Mouse (Mus musculus) left cerebral cortex, adult 9 months (tissue): ENCODE measurements around the gene Tcp10a.
"Not testable (repeated sequence)": the region's sequence is repeated elsewhere in the genome, so short reads cannot be mapped to it uniquely, and the experiment has no call there.

Experiments
- DNase-seq, 2 experiments: peaks; one replicate each; pipeline ENCODE4 v3.0.0; 2022; ENCODE audit warnings: low spot score in 2 of 2

The Tcp10a gene

DNA sequence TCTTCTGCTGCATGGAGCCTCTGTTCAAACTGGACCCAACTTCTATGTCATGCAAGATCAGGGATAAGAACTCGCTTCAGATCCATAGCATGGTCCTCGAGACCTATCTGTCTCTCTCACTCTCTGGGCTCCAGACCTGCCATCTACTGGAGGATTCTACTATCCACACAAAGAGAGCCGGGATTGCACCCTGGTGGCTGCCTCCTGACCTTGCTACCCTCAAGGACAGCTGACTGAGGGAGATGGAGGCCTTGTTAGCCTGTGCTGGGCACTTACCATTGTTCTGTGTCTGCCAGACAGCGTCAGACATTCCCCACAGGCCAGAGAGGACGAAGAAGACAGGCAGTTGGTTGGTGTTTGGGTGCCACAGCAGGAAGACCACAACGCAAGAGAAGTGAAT lies 45.0 kb downstream of the Tcp10a start:
- not testable (repeated sequence) for DNase-seq

DNA sequence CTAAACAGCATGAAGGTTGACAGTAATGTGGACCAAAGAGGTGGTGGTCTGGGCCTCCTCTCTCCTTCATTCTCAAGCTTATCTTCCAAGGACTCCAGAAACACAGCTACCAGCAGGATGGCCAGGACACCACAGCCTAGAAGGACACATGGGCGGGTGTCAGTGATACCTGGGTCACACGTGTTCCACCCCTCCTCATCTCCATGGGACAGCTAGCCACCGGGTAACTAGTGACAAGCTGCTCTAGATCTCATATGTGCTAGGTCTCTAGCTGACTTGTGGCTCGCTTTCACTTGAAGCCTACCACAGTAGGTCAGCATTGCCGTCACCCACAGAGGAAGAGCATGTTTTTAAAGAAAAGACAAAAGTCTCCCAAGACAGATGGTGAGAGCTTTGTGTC lies 47.4 kb downstream of the Tcp10a start, which contains the start of gene Gm49630:
Gene Gm49630, minus strand, starts transcription at position 101 of the 400 bp plus-strand sequence.
- DNase-seq = not testable (repeated sequence)

DNA sequence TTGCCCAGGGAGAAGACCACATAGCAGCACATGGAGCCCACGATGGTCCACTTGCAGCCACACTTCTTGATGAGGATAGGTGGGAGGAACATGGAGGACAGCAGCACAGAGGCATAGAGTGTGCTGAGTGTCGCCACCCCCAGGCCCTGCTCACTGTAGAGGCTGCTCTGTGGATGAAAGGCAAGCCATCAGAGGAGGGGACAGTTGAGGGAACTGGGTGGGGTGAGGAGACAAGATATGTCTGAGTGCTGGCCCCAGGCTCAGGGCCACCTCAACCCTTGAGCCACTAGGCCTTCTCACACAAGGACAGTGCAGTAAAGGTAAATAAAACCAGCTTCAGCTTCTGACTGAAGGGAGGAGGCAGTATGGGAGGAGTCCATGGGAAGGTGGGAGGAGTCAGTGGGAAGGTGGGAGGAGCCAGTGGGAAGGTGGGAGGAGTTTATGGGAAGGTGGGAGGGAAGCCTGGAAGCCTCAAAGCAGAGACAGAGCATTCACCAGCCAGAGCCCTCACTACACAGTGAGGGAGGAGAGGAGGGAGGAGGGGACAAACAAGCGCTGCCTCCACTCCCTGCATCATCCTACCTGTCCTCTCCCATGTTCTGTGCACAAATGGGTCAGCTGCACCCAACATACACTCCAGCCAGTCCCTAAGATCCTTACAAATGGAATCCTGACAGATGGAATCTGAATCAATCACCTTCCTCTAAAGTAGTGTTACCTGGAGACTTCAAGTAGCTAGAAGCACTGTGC lies 52.7 kb downstream of the Tcp10a start:
- DNase-seq = not testable (repeated sequence)

DNA sequence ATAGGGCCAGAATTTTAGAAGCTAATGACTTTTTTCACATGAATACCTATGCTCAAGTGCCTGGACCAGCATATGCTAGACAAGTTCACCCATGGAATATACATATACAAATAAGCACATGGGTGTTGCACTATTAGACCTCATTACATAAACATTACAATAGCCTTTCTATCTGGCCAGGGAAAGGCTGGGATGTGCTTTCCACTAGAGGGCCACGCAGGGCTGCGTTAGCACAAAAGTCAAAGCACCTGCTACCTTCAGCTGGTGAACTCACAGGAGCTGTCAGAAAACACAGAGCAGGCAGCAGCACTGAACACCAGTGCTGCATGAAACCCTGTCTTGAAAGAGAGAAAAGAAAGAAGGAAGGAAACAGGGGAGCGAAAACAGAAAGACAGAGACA lies 53.5 kb downstream of the Tcp10a start:
- DNase-seq = not testable (repeated sequence)

- DNase-seq = not testable (repeated sequence)
These were observed 58.3 kb downstream of the Tcp10a start for GRCm38 (mm10) chr17:7382711-7383110.

- DNase-seq = not testable (repeated sequence)
These were observed 59.0 kb downstream of the Tcp10a start for GRCm38 (mm10) chr17:7383167-7384143.

DNA sequence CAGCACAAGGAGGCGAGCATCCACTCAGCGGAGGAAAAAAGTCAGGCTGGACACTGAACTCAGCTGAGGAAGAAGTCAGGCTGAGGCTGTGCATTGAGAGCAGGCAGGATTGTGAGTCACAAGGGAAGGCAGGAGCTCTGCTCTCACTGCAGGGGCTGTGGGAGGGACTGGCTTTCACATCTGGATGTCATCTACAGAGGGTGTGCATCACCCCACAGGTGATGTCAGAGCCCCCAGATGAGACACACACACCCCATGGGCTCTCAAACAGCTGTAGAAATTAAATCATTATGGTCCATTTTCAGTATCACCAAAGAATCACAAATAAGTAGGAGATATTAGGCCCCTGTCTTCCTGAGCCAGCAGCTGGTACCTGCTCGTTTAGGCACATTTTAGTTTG lies 60.9 kb downstream of the Tcp10a start, which contains the start of gene Unc93a2:
Gene Unc93a2, minus strand, starts transcription at position 101 of the 400 bp plus-strand sequence.
- DNase-seq = not testable (repeated sequence)

- DNase-seq = not testable (repeated sequence)
These were observed 61.6 kb downstream of the Tcp10a start for GRCm38 (mm10) chr17:7386016-7386415.

- not testable (repeated sequence) for DNase-seq
These were observed 64.0 kb downstream of the Tcp10a start for GRCm38 (mm10) chr17:7388341-7388957.

GRCm38 (mm10) chr17:7388958-7389356 lies 64.5 kb downstream of the Tcp10a start:
- not testable (repeated sequence) for DNase-seq

GRCm38 (mm10) chr17:7389898-7390297 lies 65.5 kb downstream of the Tcp10a start:
- not testable (repeated sequence) for DNase-seq

GRCm38 (mm10) chr17:7395116-7395515 lies 70.7 kb downstream of the Tcp10a start:
- not testable (repeated sequence) for DNase-seq
